9 mouse cellular contexts compared by ENCODE assay signal in the genomic region with DNA sequence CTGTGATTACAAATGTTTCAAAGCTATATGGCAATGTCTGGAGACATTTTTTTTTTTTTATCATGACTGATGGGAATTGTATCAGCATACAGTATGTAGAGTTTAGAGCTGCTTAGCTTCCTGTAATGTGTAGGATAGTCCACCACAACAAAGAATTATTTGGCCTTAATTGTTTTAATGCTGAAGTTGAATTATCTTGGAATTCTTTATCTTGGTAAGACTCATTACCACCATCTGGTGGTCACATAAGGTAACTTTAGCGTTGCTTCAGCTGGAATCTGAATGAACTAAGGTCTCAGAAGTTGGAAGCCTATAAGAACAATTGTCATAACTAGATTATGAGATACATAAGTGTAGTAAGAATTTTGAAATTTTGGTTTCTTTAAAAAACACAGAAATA. TPM values are rescaled to one million over a fixed set of nuclear protein-coding genes. Genes with fewer than 3 reads are reported as not detected.
DNase-seq lines count a peak whose midpoint lies in the region; ATAC-seq and TF ChIP-seq lines count a peak whose summit lies in the region.
"Had no signal": no experiment of that assay in that cellular context is flagged by ENCODE, and none has a peak within 500 bp of the region (broad histone marks: within the 10 kb centered on the region; RNA-seq: fewer than 3 reads in every experiment).

No protein-coding gene starts in this region.

- H3K4me2 ChIP-seq in embryonic facial prominence, embryonic 14.5 days (ENCODE audit: low read depth, low read length): no peak overlapping the region
- no peak overlapping the region for H3K4me2 ChIP-seq in midbrain, postnatal 0 days (ENCODE audit: low read depth, low read length, poor library complexity, severe bottlenecking)

- H3K9ac ChIP-seq in embryonic facial prominence, embryonic 14.5 days (ENCODE audit: low read depth, low read length): no peak overlapping the region
- no peak overlapping the region for H3K9ac ChIP-seq in midbrain, postnatal 0 days (replicated peaks; ENCODE audit: low read length, poor library complexity, severe bottlenecking)

- H3K27me3 ChIP-seq in embryonic facial prominence, embryonic 14.5 days (replicated peaks; ENCODE audit: control insufficient read depth, insufficient read depth, low read length): no peaks in the 10 kb centered on the region
- no peaks in the 10 kb centered on the region for H3K27me3 ChIP-seq in midbrain, postnatal 0 days (ENCODE audit: insufficient read depth, low read length)

- H3K4me3 ChIP-seq in embryonic facial prominence, embryonic 14.5 days (ENCODE audit: low read depth, low read length): no peak overlapping the region
- no peak overlapping the region for H3K4me3 ChIP-seq in midbrain, postnatal 0 days (ENCODE audit: low read depth, low read length)

- no peak overlapping the region for H3K27ac ChIP-seq in embryonic facial prominence, embryonic 14.5 days (replicated peaks; ENCODE audit: low read depth, low read length)
- H3K27ac ChIP-seq in midbrain, postnatal 0 days (ENCODE audit: low read depth, low read length): no peak overlapping the region

- no peaks in the 10 kb centered on the region for H3K4me1 ChIP-seq in embryonic facial prominence, embryonic 14.5 days (ENCODE audit: control insufficient read depth, insufficient read depth, low read length)
- no peaks in the 10 kb centered on the region for H3K4me1 ChIP-seq in midbrain, postnatal 0 days (ENCODE audit: insufficient read depth, low read length)

- no peak for ATAC-seq in embryonic facial prominence, embryonic 14.5 days (ENCODE audit: low read depth)
- ATAC-seq in midbrain, postnatal 0 days (ENCODE audit: low FRiP score): no peak
- ATAC-seq: inflammation-experienced regulatory T-cells, adult 6 months had no signal

- 0% methylated on average over 1 of the region's 1 CpGs for WGBS in embryonic facial prominence, embryonic 14.5 days
- WGBS in midbrain, postnatal 0 days: 0% methylated on average over 1 of the region's 1 CpGs

- intact Hi-C loops in left cerebral cortex, postnatal 25 days (cut with DNase I): loop anchor here (5.0 kb wide), 1 partner anchor 1224 kb away; no protein-coding TSS in a partner anchor

- peak; percentile 84 for TF ChIP-seq CTCF in midbrain, postnatal 0 days (IDR thresholded peaks at IDR 0.05)

- no peaks in the 10 kb centered on the region for H3K9me3 ChIP-seq in embryonic facial prominence, embryonic 14.5 days (ENCODE audit: control insufficient read depth, low read length)
- H3K9me3 ChIP-seq in midbrain, postnatal 0 days (ENCODE audit: low read length): no peaks in the 10 kb centered on the region

- no peaks in the 10 kb centered on the region for H3K36me3 ChIP-seq in embryonic facial prominence, embryonic 14.5 days (ENCODE audit: control insufficient read depth, insufficient read depth, low read length)
- no peaks in the 10 kb centered on the region for H3K36me3 ChIP-seq in midbrain, postnatal 0 days (ENCODE audit: insufficient read depth, low read length)

- peak; percentile 26 to 59 for DNase-seq in cerebellum, postnatal 10 days
- DNase-seq in cerebellum, adult 11 months: no peak
- peak; percentile 23 to 32 for DNase-seq in left cerebral cortex, postnatal 25 days (ENCODE audit: low spot score in 2 of 2)
- no peak for DNase-seq in left cerebral cortex, adult 11 months (ENCODE audit: low spot score)
- peak; percentile 50 for DNase-seq in embryonic facial prominence, embryonic 14.5 days (ENCODE audit: low spot score)
- DNase-seq in midbrain, postnatal 0 days (ENCODE audit: low spot score): peak; percentile 75
- no peak for DNase-seq in ovary, postnatal 10 days (ENCODE audit: low spot score)
- no peak for DNase-seq in layer of hippocampus, adult 8-10 months (ENCODE audit: low spot score in 2 of 2)

RNA-seq across cellular contexts. Expression of gene Mrpl17, which starts 7.6 kb away (rescaled TPM):
- 100 to 1,000 TPM in 1 of 2 experiments, 10 to 100 TPM in 1; 98.3 to 105 TPM for total RNA-seq in left cerebral cortex, postnatal 25 days (2021)
- 333 and 347 TPM in 2 replicates for polyA plus RNA-seq in embryonic facial prominence, embryonic 14.5 days (2014; fragmentation: Nextera tagmentation; extraction: Ambion mirVana)
- 16.6 and 18.6 TPM in 2 replicates for total RNA-seq in midbrain, postnatal 0 days (2014; rRNA removed)
- polyA plus RNA-seq in midbrain, postnatal 0 days (2015; fragmentation: Nextera tagmentation; extraction: Ambion mirVana): 173 and 192 TPM in 2 replicates
- 100 to 1,000 TPM in 2 of 4 experiments, 10 to 100 TPM in 2; 91.3 to 108 (median 100) TPM for total RNA-seq in layer of hippocampus, adult 8-10 months (2022)

RNA-seq across cellular contexts. Expression of gene Dchs1, which starts 31.0 kb away (rescaled TPM):
- 10 to 100 TPM; 10.9 to 11.3 TPM for total RNA-seq in left cerebral cortex, postnatal 25 days (2021)
- polyA plus RNA-seq in embryonic facial prominence, embryonic 14.5 days (2014; fragmentation: Nextera tagmentation; extraction: Ambion mirVana): 21.2 and 24.1 TPM in 2 replicates
- 101 and 105 TPM in 2 replicates for total RNA-seq in midbrain, postnatal 0 days (2014; rRNA removed)
- polyA plus RNA-seq in midbrain, postnatal 0 days (2015; fragmentation: Nextera tagmentation; extraction: Ambion mirVana): 7.0 and 7.5 TPM in 2 replicates
- total RNA-seq in layer of hippocampus, adult 8-10 months (2022): 10 to 100 TPM; 11.6 to 13.1 (median 12.1) TPM

Comparison
In these comparisons a context has a peak if more than half of its experiments do, and no peak if none do; other contexts are left out.
1. DNase-seq: peak in cerebellum, postnatal 10 days (2 of 2), left cerebral cortex, postnatal 25 days (2 of 2), embryonic facial prominence, embryonic 14.5 days (single experiment) and midbrain, postnatal 0 days (single experiment); none in cerebellum, adult 11 months (single experiment), left cerebral cortex, adult 11 months (single experiment), ovary, postnatal 10 days (single experiment) and layer of hippocampus, adult 8-10 months (0 of 2).